Mouse (Mus musculus): ENCODE measurements at regions not wholly inside any gene's neighbourhood (a gene's known extent, or its start where the extent isn't known, plus 50 kb on each side); places are given as distances from the start of the nearest gene placed in this dataset.
"Not testable (repeated sequence)": the region's sequence is repeated elsewhere in the genome, so short reads cannot be mapped to it uniquely, and the experiment has no call there.

GRCm38 (mm10) chr16:79312702-79313101, 221.8 kb upstream of the Tmprss15 start:
- DNase-seq = no peak

DNA sequence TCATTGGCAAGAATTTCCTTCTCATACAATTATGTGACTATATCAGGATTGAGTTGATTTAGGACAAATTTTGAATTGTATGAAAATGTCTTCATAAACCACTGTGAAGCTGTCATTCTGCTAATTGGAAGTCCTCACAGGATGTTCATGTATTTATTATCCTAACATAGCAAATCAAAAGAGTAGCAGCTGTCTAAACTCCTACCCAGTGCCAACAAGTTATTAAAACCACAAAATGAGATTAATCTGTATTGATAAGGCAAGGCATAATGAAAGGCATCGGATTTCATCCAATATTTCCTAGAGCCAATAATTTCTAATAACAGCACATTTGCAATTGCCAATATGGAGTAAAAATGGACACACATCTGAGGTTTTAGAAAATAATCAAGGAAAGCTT, 217.6 kb upstream of the Tmprss15 start:
- DNase-seq = no peak

DNA sequence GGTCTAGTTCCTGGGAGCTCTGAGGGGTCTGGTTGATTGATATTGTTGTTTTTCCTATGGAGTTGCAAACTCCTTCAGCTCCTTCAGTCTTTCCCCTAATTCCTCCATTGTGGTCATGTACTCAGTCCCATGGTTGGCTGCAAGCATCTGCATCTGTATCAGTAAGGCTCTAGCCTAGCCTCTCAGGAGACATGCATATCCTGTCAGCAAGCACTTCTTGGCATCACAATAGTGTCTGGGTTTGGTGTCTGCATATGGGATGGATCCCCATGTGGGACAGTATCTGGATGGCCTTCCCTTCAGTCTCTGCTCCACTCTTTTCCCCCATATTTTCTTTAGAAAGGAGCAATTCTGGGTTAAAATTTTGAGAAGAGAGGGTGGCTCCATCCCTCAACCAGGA, 205.7 kb upstream of the Tmprss15 start:
- not testable (repeated sequence) for DNase-seq

DNA sequence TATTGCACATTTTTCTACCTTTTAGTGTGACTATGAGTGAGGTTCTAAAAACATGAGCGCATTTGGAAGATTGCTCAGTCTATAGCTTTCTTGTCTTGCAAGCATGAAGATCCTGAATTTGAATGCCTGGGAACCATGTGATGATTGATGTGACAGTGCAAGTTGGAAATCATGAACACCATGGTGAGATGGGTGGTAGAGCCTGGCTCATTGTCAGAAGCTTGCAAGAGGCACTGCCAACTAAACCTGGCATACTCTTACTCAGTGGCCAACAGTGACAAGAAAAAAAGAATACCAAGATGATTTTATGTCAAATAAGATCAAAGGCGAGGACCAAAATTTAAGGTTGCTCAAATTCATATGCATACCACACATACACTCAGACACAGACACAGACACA, 188.1 kb upstream of the Tmprss15 start:
- no peak for DNase-seq

DNA sequence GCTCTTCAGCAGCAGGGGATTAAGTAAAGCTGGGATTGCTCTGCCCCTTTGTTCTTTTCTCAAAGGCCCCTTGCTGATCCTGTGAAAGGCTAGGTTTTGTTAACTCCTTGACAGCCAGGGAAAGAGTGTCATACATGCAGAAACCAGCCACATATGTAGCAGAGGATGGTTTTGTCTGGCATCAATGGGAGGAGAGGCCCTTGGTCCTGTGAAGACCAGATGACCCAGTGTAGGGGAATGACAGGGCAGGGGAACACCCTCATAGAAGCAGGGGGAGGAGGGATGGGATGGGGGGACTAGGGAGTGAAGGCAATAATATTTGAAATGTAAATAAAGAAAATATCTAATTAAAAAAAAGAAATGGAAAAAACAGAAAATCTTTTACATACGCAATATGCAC, 165.6 kb upstream of the Tmprss15 start:
- DNase-seq = no peak

GRCm38 (mm10) chr16:79256084-79256483, 165.2 kb upstream of the Tmprss15 start:
- DNase-seq = no peak

- DNase-seq = no peak
Measured at GRCm38 (mm10) chr16:79240857-79241491, 150.1 kb upstream of the Tmprss15 start.

DNA sequence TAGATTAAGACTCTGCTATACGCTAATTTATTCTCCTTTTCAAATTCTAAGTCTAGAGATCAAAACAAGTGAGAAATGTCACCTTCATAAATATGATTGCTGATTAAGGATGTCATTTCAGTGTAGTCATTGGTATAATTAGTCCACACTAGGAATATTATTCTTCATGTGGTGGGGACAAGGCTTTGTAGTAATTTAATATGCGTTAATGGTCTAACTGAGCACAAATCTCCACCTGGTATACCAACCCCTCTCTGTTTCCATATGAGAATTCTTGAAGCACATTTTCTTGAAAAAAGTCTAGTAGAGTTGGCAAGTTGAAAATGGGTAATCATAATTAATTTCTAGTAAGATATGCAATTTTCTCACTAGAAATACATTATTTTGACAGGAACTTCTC, 149.3 kb upstream of the Tmprss15 start:
- DNase-seq = no peak

- peak; percentile 6 for DNase-seq
Measured at GRCm38 (mm10) chr16:79191196-79191595, 100.3 kb upstream of the Tmprss15 start.

- DNase-seq = peak; percentile 15
Measured at GRCm38 (mm10) chr16:79186471-79186870, 95.6 kb upstream of the Tmprss15 start.

GRCm38 (mm10) chr16:79182474-79182873, 91.6 kb upstream of the Tmprss15 start:
- DNase-seq = peak; percentile 6

DNA sequence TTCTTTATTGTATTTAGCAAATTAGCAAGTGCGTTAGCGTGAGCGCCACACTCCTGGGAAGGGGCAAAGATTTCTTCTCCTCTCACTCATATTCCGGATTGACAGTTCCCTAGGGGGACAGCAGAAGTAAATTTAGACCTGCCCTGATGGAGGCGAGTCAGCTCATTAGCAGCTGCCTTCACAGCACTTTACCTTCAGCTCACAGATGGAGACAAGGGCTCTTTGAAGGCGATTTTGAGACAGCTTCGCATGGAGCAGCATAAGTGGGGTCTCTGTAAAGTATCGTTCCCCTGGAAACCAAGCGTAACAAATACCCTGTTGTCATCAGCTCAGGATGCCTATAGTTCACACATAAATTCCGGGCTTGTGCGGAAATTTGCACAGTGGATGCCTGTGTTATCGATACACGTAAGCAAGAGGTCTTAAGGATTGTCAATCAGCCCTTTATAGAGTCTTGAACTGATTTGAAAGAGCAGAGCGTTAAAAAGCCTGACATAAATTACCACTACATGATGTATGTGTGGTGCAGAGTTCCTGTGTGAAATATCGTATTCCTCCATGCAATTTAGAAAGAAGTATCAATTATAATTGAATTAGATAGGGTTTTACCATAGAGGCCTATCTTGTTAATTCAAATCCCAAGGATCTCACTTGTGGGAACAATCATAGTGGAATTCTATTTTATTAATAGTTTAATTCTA, 86.6 kb upstream of the Tmprss15 start:
- no peak for DNase-seq

DNA sequence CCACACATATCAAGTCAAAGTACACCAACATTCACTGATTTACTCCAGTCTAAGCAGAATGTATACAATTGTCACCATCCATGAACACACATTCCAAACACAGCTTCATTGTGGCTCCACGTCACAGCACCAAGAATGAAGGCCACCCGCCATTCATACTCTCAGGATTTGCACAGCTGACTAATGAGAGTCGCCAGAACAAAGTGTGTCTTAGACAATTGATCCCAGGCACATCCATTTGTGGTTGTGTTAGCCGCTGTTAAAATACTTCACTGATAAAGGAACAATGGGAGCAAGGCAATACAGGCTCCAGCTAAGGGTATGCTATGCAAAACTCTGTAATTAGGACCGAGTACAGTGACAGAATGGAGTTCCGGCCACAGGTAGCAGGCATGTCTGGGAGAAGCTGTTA, 85.9 kb upstream of the Tmprss15 start:
- DNase-seq = no peak

DNA sequence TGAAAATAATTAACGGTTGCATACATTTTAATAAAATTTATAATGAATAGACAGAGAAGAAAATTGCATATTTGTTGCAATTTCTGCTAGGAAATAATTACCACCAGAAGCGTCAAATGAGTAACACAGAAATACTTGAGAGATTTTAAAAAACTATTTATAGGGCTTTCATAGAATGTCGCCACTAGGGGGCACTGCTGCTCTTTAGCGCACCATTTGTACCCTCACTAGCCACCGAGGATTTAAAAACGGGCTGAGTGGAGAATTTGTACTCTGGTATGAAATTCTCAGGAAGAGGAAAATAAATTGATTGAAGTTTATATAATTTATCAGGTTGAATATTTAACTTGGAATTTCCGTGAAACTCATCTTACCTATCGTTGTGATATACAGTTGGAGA, 77.3 kb upstream of the Tmprss15 start:
- DNase-seq = peak; percentile 76

- no peak for DNase-seq
Measured at GRCm38 (mm10) chr16:79142813-79143212, 51.9 kb upstream of the Tmprss15 start.

Data from heart, postnatal 4 days (tissue).